Mouse (Mus musculus) kidney, embryonic 15.5 days (tissue): Measurements from ENCODE around the gene Ash1l. TPM values are rescaled to one million over a fixed set of nuclear protein-coding genes. Genes with fewer than 3 reads are reported as not detected.
"Not testable (repeated sequence)": the region's sequence is repeated elsewhere in the genome, so short reads cannot be mapped to it uniquely, and the experiment has no call there.

Experiments used
- ATAC-seq: fragments of 200-750 bp; cut with Nextera tagmentation; replicated peaks from 2 replicates; pipeline ENCODE4 v1.8.0; 2017; ENCODE audit warnings: moderate TSS enrichment; ENCODE audit not compliant: low FRiP score
- H3K27ac ChIP-seq: fragments of 300-500 bp; sonication (generic); 2 replicates; pipeline ENCODE4 v1.5.1; 2015; ENCODE audit warnings: mild to moderate bottlenecking, inconsistent platforms
- H3K27me3 ChIP-seq: fragments of 300-500 bp; sonication (generic); 2 replicates; pipeline ENCODE4 v1.6.1; 2015; ENCODE audit warnings: inconsistent platforms
- H3K36me3 ChIP-seq: fragments of 300-500 bp; sonication (generic); 2 replicates; pipeline ENCODE4 v1.6.1; 2015; ENCODE audit warnings: inconsistent platforms
- H3K4me1 ChIP-seq: fragments of 300-500 bp; sonication (generic); 2 replicates; pipeline ENCODE4 v1.6.1; 2015; ENCODE audit warnings: inconsistent platforms
- H3K4me2 ChIP-seq: fragments of 300-500 bp; sonication (generic); 2 replicates; pipeline ENCODE4 v1.6.1; 2015; ENCODE audit warnings: moderate library complexity, mild to moderate bottlenecking, inconsistent platforms
- H3K4me3 ChIP-seq: fragments of 300-500 bp; sonication (generic); replicated peaks from 2 replicates; pipeline ENCODE4 v1.5.1; 2015; ENCODE audit warnings: mild to moderate bottlenecking, inconsistent platforms
- H3K9ac ChIP-seq: fragments of 300-500 bp; sonication (generic); 2 replicates; pipeline ENCODE4 v1.6.1; 2015; ENCODE audit warnings: mild to moderate bottlenecking, inconsistent platforms
- H3K9me3 ChIP-seq: fragments of 300-500 bp; sonication (generic); replicated peaks from 2 replicates; pipeline ENCODE4 v1.6.1; 2016; ENCODE audit warnings: inconsistent platforms
- WGBS: fragments of 180-500 bp; shearing (Covaris S2); methylation state at CpG from one replicate; pipeline ENCODE4 v1.1.7; 2015; ENCODE audit warnings: mixed read lengths; 5-methylcytosine and 5-hydroxymethylcytosine counted together
- polyA plus RNA-seq: library from polyadenylated mRNA; unstranded; fragments of >200 nt; fragmentation: Nextera tagmentation; extraction: Ambion mirVana; gene quantifications from 2 replicates; pipeline ENCODE4 v1.2.1, GENCODE M21; 2015

Ash1l gene
- polyA plus RNA-seq, 1 experiment from 2014 or later = 22.3 TPM

DNA sequence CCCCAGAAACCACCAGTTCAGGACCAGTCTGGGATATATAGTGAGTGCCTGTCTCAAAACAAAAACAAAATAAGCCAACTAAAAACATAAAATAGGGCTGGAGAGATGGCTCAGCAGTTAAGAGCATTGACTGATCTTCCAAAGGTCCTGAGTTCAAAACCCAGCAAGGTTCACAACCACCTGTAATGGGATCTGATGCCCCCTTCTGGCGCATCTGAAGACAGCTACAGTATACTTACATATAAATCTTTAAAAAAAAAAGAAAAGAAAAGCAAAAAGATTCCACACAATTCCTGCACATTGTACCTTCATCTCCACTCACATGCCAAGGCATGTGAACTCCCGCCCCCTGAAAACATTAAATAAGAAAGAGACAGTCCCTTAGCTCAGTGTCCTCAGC lies 24.8 kb upstream of the Ash1l start:
- Histone ChIP-seq H3K4me3 (no peak overlapping the region), H3K4me1 (no peaks in the 10 kb centered on the region), H3K36me3 (peaks cover 100% of the 10 kb centered on the region), H3K27me3 (no peaks in the 10 kb centered on the region), H3K9ac (no peak overlapping the region), H3K9me3 (no peaks in the 10 kb centered on the region; the same call in 1 of the 2 replicates), H3K27ac (no peak overlapping the region), H3K4me2 (no peak overlapping the region)
- 81% methylated on average over 2 of the region's 2 CpGs for WGBS
- ATAC-seq = no peak

GRCm38 (mm10) chr3:88929501-88929900 lies 20.9 kb upstream of the Ash1l start:
- no peaks in the 10 kb centered on the region for H3K9me3 ChIP-seq
- H3K27ac ChIP-seq = no peak overlapping the region
- H3K4me1 ChIP-seq = no peaks in the 10 kb centered on the region
- H3K4me2 ChIP-seq = no peak overlapping the region
- no peaks in the 10 kb centered on the region for H3K27me3 ChIP-seq
- ATAC-seq = no peak
- peaks cover 96% of the 10 kb centered on the region for H3K36me3 ChIP-seq
- H3K4me3 ChIP-seq = no peak overlapping the region
- no peak overlapping the region for H3K9ac ChIP-seq
- WGBS = 81% methylated on average over 3 of the region's 3 CpGs

DNA sequence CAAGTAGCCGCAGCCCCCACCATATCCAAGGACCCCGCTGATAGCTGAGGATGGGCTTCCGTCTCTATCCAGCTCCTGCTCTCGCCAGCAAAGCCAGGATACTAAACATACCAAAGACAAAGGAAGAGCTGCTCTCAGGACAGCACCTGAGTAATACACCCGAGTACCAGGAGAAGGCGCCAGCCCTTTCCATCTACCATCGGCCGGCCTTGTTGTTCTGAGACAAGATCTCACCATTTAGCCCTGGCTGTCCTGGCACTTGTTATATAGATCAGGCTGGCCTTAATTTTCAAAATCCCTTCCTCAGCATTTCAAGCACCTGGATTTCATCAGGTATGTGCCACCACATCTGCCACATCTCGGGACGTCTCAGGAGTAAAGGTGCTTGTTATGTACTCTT lies 11.4 kb upstream of the Ash1l start:
- Histone ChIP-seq H3K4me3 (no peak overlapping the region), H3K27ac (no peak overlapping the region), H3K4me2 (no peak overlapping the region), H3K9me3 (no peaks in the 10 kb centered on the region), H3K9ac (no peak overlapping the region), H3K27me3 (no peaks in the 10 kb centered on the region), H3K36me3 (peaks cover 81% of the 10 kb centered on the region), H3K4me1 (no peaks in the 10 kb centered on the region)
- no peak for ATAC-seq
- WGBS = 92% methylated on average over 10 of the region's 10 CpGs

- Histone ChIP-seq H3K9ac (no peak overlapping the region), H3K36me3 (peaks cover 75% of the 10 kb centered on the region), H3K27me3 (no peaks in the 10 kb centered on the region), H3K4me3 (no peak overlapping the region), H3K4me2 (no peak overlapping the region), H3K4me1 (no peaks in the 10 kb centered on the region), H3K9me3 (no peaks in the 10 kb centered on the region), H3K27ac (no peak overlapping the region)
- ATAC-seq = 0 out of 2 replicates have a peak, but pooled peaks have one; percentile 36
- WGBS = 81% methylated on average over 3 of the region's 3 CpGs
Observed at GRCm38 (mm10) chr3:88939749-88940148, 10.7 kb upstream of the Ash1l start.

- Histone ChIP-seq H3K27ac (no peak overlapping the region), H3K4me3 (no peak overlapping the region), H3K9ac (no peak overlapping the region), H3K4me2 (no peak overlapping the region), H3K27me3 (no peaks in the 10 kb centered on the region), H3K4me1 (no peaks in the 10 kb centered on the region), H3K36me3 (peaks cover 49% of the 10 kb centered on the region), H3K9me3 (no peaks in the 10 kb centered on the region)
- ATAC-seq = no peak
- WGBS = 94% methylated on average over 10 of the region's 10 CpGs
Observed at GRCm38 (mm10) chr3:88942316-88942880, 8.0 kb upstream of the Ash1l start.

GRCm38 (mm10) chr3:88944109-88944508 lies 6.3 kb upstream of the Ash1l start:
- no peak overlapping the region for H3K4me3 ChIP-seq
- H3K27ac ChIP-seq = no peak overlapping the region
- H3K36me3 ChIP-seq = peaks cover 33% of the 10 kb centered on the region
- H3K27me3 ChIP-seq = no peaks in the 10 kb centered on the region
- H3K9ac ChIP-seq = no peak overlapping the region
- no peak overlapping the region for H3K4me2 ChIP-seq
- peaks cover 16% of the 10 kb centered on the region for H3K4me1 ChIP-seq
- no peaks in the 10 kb centered on the region for H3K9me3 ChIP-seq
- WGBS = 85% methylated on average over 4 of the region's 4 CpGs
- ATAC-seq = no peak

GRCm38 (mm10) chr3:88949786-88950575 lies 441 bp upstream of the Ash1l start:
- peak overlapping the region; percentile 99 for H3K27ac ChIP-seq
- H3K4me1 ChIP-seq = peaks cover 35% of the 10 kb centered on the region
- H3K4me3 ChIP-seq = peak overlapping the region; percentile 91
- H3K9ac ChIP-seq = peak overlapping the region; percentile 87
- under 1% methylated on average over 73 of the region's 92 CpGs for WGBS
- no peaks in the 10 kb centered on the region for H3K36me3 ChIP-seq
- ATAC-seq = peak; percentile 95
- H3K27me3 ChIP-seq = no peaks in the 10 kb centered on the region
- no peaks in the 10 kb centered on the region for H3K9me3 ChIP-seq
- H3K4me2 ChIP-seq = peak overlapping the region; percentile 66

- H3K27me3 ChIP-seq = no peaks in the 10 kb centered on the region
- WGBS = 2% methylated on average over 5 of the region's 5 CpGs
- H3K4me2 ChIP-seq = peak overlapping the region; percentile 66
- H3K4me3 ChIP-seq = peak overlapping the region; percentile 91
- peaks cover 35% of the 10 kb centered on the region for H3K4me1 ChIP-seq
- H3K9me3 ChIP-seq = no peaks in the 10 kb centered on the region
- no peaks in the 10 kb centered on the region for H3K36me3 ChIP-seq
- H3K9ac ChIP-seq = peak overlapping the region; percentile 87
- peak overlapping the region; percentile 99 for H3K27ac ChIP-seq
- ATAC-seq = no peak
Observed at GRCm38 (mm10) chr3:88951327-88951800, 942 bp downstream of the Ash1l start.

DNA sequence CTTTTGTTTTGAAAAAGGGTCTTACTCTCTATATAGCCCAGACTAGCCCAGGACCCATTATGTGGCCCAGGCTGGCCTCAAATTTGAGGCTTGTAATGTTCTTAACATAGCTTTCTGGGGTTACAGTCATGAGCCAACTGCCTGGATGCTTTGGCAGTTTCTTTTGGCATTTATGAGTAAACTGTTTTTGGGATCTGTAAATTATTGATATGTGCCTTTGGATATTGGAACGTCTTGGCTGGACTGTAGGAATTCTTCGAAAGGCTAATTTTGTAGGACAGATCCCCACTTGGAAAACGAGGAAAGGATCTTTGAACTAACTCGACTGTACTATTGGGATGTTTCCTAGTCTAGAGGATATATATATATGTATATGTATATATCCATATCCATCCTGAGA lies 2.8 kb downstream of the Ash1l start:
- no peaks in the 10 kb centered on the region for H3K9me3 ChIP-seq
- H3K27me3 ChIP-seq = no peaks in the 10 kb centered on the region
- H3K27ac ChIP-seq = no peak overlapping the region
- peaks cover 27% of the 10 kb centered on the region for H3K4me1 ChIP-seq
- H3K9ac ChIP-seq = no peak overlapping the region
- WGBS = 78% methylated on average over 4 of the region's 4 CpGs
- H3K4me3 ChIP-seq = no peak overlapping the region
- no peaks in the 10 kb centered on the region for H3K36me3 ChIP-seq
- no peak overlapping the region for H3K4me2 ChIP-seq
- no peak for ATAC-seq

GRCm38 (mm10) chr3:88953736-88954135 lies 3.3 kb downstream of the Ash1l start:
- Histone ChIP-seq H3K27ac (no peak overlapping the region), H3K9ac (no peak overlapping the region), H3K4me1 (peaks cover 22% of the 10 kb centered on the region), H3K4me3 (no peak overlapping the region), H3K27me3 (no peaks in the 10 kb centered on the region), H3K36me3 (no peaks in the 10 kb centered on the region), H3K9me3 (no peaks in the 10 kb centered on the region), H3K4me2 (no peak overlapping the region)
- no peak for ATAC-seq

DNA sequence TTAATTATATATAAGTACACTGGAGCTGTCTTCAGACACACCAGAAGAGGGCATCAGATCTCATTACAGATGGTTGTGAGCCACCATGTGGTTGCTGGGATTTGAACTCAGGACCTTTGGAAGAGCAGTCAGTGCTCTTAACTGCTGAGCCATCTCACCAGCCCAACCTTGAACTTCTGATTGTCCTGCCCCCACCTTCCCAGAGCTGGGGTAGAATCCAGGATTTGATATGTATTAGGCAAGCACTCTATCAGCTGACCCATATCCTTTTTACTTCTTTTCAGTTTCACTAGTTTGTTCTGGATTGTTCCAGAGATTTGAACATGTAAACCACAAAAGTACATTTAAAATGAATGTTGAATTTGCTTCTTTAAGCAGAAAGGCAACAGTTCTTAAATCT lies 12.8 kb downstream of the Ash1l start:
- not testable (repeated sequence) for H3K4me3 ChIP-seq, H3K9me3 ChIP-seq, H3K4me2 ChIP-seq, H3K27ac ChIP-seq, H3K27me3 ChIP-seq, H3K4me1 ChIP-seq, ATAC-seq, H3K9ac ChIP-seq
- peaks cover 18% of the 10 kb centered on the region for H3K36me3 ChIP-seq

- H3K4me1 ChIP-seq = no peaks in the 10 kb centered on the region
- WGBS = 97% methylated on average over 2 of the region's 2 CpGs
- ATAC-seq = no peak
- H3K9me3 ChIP-seq = no peaks in the 10 kb centered on the region
- no peak overlapping the region for H3K4me3 ChIP-seq
- H3K9ac ChIP-seq = no peak overlapping the region
- H3K27me3 ChIP-seq = no peaks in the 10 kb centered on the region
- H3K4me2 ChIP-seq = no peak overlapping the region
- H3K27ac ChIP-seq = no peak overlapping the region
- peaks cover 24% of the 10 kb centered on the region for H3K36me3 ChIP-seq
Observed at GRCm38 (mm10) chr3:88975012-88975411, 24.6 kb downstream of the Ash1l start.
